Comparison of ENCODE assay signal across 11 mouse cellular contexts in genomic region chr1:39281888-39282287, GRCm38 (mm10).
DNase-seq lines count a peak whose midpoint lies in the region; ATAC-seq and TF ChIP-seq lines count a peak whose summit lies in the region.
"Had no signal": no experiment of that assay in that cellular context is flagged by ENCODE, and none has a peak within 500 bp of the region (broad histone marks: within the 10 kb centered on the region; RNA-seq: fewer than 3 reads in every experiment).

No protein-coding gene starts in this region.

- no peak for TF ChIP-seq POLR2A in myocyte (IDR thresholded peaks at IDR 0.05; ENCODE audit: insufficient read length, low read depth)

- H3K36me3 ChIP-seq in heart, postnatal 0 days (replicated peaks; ENCODE audit: control insufficient read depth, insufficient read depth, low read length), result no peaks in the 10 kb centered on the region; the same call in 1 of the 2 replicates
- no peaks in the 10 kb centered on the region for H3K36me3 ChIP-seq in myocyte (ENCODE audit: control insufficient read depth, insufficient read depth)
- H3K36me3 ChIP-seq: hindbrain, embryonic 10.5 days; midbrain, embryonic 12.5 days had no signal

- no peak for TF ChIP-seq CTCF in heart, postnatal 0 days (IDR thresholded peaks at IDR 0.05; ENCODE audit: low read depth)

- no peak for ATAC-seq in heart, postnatal 0 days (ENCODE audit: insufficient read depth, low read depth)
- ATAC-seq: forebrain, embryonic 14.5 days had no signal

- peak overlapping the region; percentile 9; the same call in 1 of the 2 replicates for H3K27ac ChIP-seq in heart, postnatal 0 days (ENCODE audit: low read depth)
- H3K27ac ChIP-seq: hindbrain, embryonic 10.5 days; midbrain, embryonic 12.5 days had no signal

- H3K79me2 ChIP-seq in myocyte (ENCODE audit: control insufficient read depth, insufficient read depth), result no peaks in the 10 kb centered on the region

- peak overlapping the region; percentile 46 for H3K4me2 ChIP-seq in heart, postnatal 0 days (ENCODE audit: low read depth, low read length)
- H3K4me2 ChIP-seq in myocyte (ENCODE audit: low read depth), result peak overlapping the region; percentile 97
- H3K4me2 ChIP-seq: midbrain, embryonic 12.5 days had no signal

- WGBS in heart, postnatal 0 days, result 73% methylated on average over 5 of the region's 5 CpGs

- H3K9ac ChIP-seq in heart, postnatal 0 days (replicated peaks; ENCODE audit: low read depth, low read length), result no peak overlapping the region
- H3K9ac ChIP-seq: midbrain, embryonic 12.5 days had no signal

- no peaks in the 10 kb centered on the region for H3K9me3 ChIP-seq in heart, postnatal 0 days (replicated peaks; ENCODE audit: control insufficient read depth, low read length)
- H3K9me3 ChIP-seq: midbrain, embryonic 12.5 days had no signal

- no peak overlapping the region for H3ac ChIP-seq in myocyte (ENCODE audit: control insufficient read depth, insufficient read length)

- peaks cover 43% of the 10 kb centered on the region for H3K4me1 ChIP-seq in heart, postnatal 0 days (ENCODE audit: control insufficient read depth, insufficient read depth)
- H3K4me1 ChIP-seq: hindbrain, embryonic 10.5 days had no signal

- no peaks in the 10 kb centered on the region for H3K27me3 ChIP-seq in heart, postnatal 0 days (ENCODE audit: control insufficient read depth, insufficient read depth, low read length)
- H3K27me3 ChIP-seq in myocyte (ENCODE audit: control insufficient read depth, insufficient read depth, insufficient read length), result no peaks in the 10 kb centered on the region
- H3K27me3 ChIP-seq: midbrain, embryonic 12.5 days had no signal

- no peak for TF ChIP-seq EP300 in heart, postnatal 0 days (IDR thresholded peaks at IDR 0.05; ENCODE audit: low read depth)

- DNase-seq in heart, postnatal 0 days (ENCODE audit: low spot score), result no peak
- DNase-seq in heart, adult 18-20 months, result no peak
- DNase-seq in CD4-positive, CD25-positive, alpha-beta regulatory T cell, adult 2 months (ENCODE audit: low read depth, low spot score), result peak; percentile 43
- DNase-seq in brain, adult 2 months (ENCODE audit: low read depth, low spot score), result peak; percentile 27
- DNase-seq in neural tube, embryonic 10.5 days (ENCODE audit: extremely low spot score, low spot score), result no peak
- no peak for DNase-seq in cerebellum, adult 9-11 months
- DNase-seq: kidney, adult 9 months had no signal

- no peak overlapping the region for H3K4me3 ChIP-seq in heart, postnatal 0 days (ENCODE audit: low read depth, low read length)
- no peak overlapping the region for H3K4me3 ChIP-seq in myocyte
- H3K4me3 ChIP-seq: hindbrain, embryonic 10.5 days; midbrain, embryonic 12.5 days had no signal

TF ChIP-seq in myocyte, 11 proteins besides CTCF, POLR2A, EP300 and RAD21:
- TF ChIP-seq TCF3 (IDR thresholded peaks at IDR 0.05; ENCODE audit: insufficient read length, low read depth), result peak; percentile 77
- no peak for TF ChIP-seq POLR2AphosphoS2 (IDR thresholded peaks at IDR 0.05; ENCODE audit: insufficient read length, low read depth)
- no peak for TF ChIP-seq REST (IDR thresholded peaks at IDR 0.05; ENCODE audit: insufficient read depth, insufficient read length)
- peak; percentile 39 for TF ChIP-seq TCF12 (IDR thresholded peaks at IDR 0.05; ENCODE audit: insufficient read depth, poor library complexity, severe bottlenecking)
- peak; percentile 99 for TF ChIP-seq USF1 (IDR thresholded peaks at IDR 0.05; ENCODE audit: low read depth)
- peak; percentile 54 to 86 (median 66) for TF ChIP-seq MYOG (IDR thresholded peaks at IDR 0.05; ENCODE audit: control insufficient read depth in 1 of 3, insufficient read depth in 1 of 3, insufficient read length in 2 of 3, low read depth in 2 of 3)
- TF ChIP-seq MYOD1 (IDR thresholded peaks at IDR 0.05; ENCODE audit: control insufficient read depth in 1 of 3, insufficient read length in 2 of 3, low read depth in 2 of 3), result peak; percentile 85 to 98 (median 98)

Comparison
In these comparisons a context has a peak if more than half of its experiments do, and no peak if none do; other contexts are left out.
1. DNase-seq: peak in CD4-positive, CD25-positive, alpha-beta regulatory T cell, adult 2 months (single experiment) and brain, adult 2 months (single experiment); none in heart, postnatal 0 days (single experiment), heart, adult 18-20 months (0 of 2), neural tube, embryonic 10.5 days (single experiment) and cerebellum, adult 9-11 months (single experiment).